Mouse (Mus musculus) intestine, postnatal 0 days (tissue): ENCODE data around the gene Plpp3. TPM values are rescaled to one million over a fixed set of nuclear protein-coding genes. Genes with fewer than 3 reads are reported as not detected.

Experiments
- ATAC-seq: fragments of 200-750 bp; cut with Nextera tagmentation; 2 replicates; pipeline ENCODE4 v1.8.0; 2017; ENCODE audit warnings: mild to moderate bottlenecking, moderate TSS enrichment, moderate library complexity
- H3K27ac ChIP-seq: fragments of 300-500 bp; sonication (generic); 2 replicates; pipeline ENCODE4 v1.5.1; 2014; ENCODE audit warnings: mild to moderate bottlenecking, low read depth, low read length, moderate library complexity
- H3K27me3 ChIP-seq: fragments of 300-500 bp; sonication (generic); replicated peaks from 2 replicates; pipeline ENCODE4 v1.6.1; 2014; ENCODE audit warnings: low read length, mixed read lengths; ENCODE audit not compliant: control insufficient read depth, insufficient read depth
- H3K36me3 ChIP-seq: fragments of 300-500 bp; sonication (generic); 2 replicates; pipeline ENCODE4 v1.6.1; 2014; ENCODE audit warnings: mild to moderate bottlenecking, moderate library complexity; ENCODE audit not compliant: control insufficient read depth, insufficient read depth
- H3K4me1 ChIP-seq: fragments of 300-500 bp; sonication (generic); replicated peaks from 2 replicates; pipeline ENCODE4 v1.6.1; 2014; ENCODE audit warnings: antibody characterized with exemption, low read length, mixed read lengths; ENCODE audit not compliant: control insufficient read depth, insufficient read depth
- H3K4me2 ChIP-seq: fragments of 300-500 bp; sonication (generic); replicated peaks from 2 replicates; pipeline ENCODE4 v1.6.1; 2014; ENCODE audit warnings: low read depth, mild to moderate bottlenecking, moderate library complexity
- H3K4me3 ChIP-seq: fragments of 300-500 bp; sonication (generic); 2 replicates; pipeline ENCODE4 v1.5.1; 2014; ENCODE audit warnings: low read depth, low read length
- H3K9ac ChIP-seq: fragments of 300-500 bp; sonication (generic); 2 replicates; pipeline ENCODE4 v1.6.1; 2014; ENCODE audit warnings: mild to moderate bottlenecking, low read depth, low read length
- H3K9me3 ChIP-seq: fragments of 300-500 bp; sonication (generic); 2 replicates; pipeline ENCODE4 v1.6.1; 2016; ENCODE audit warnings: mixed run types; ENCODE audit not compliant: control insufficient read depth
- CTCF ChIP-seq: sonication (generic); IDR thresholded peaks from 2 replicates; pipeline ENCODE4 v1.5.1; 2016; ENCODE audit warnings: low read depth, mild to moderate bottlenecking, control low read depth, antibody characterized with exemption, moderate library complexity
- WGBS: fragments of 180-500 bp; shearing (Covaris S2); extraction: QIAGEN DNeasy Blood & Tissue Kit; methylation state at CpG from one replicate; pipeline ENCODE4 v1.1.7; 2014; 5-methylcytosine and 5-hydroxymethylcytosine counted together
- polyA plus RNA-seq: library from polyadenylated mRNA; unstranded; fragments of >200 nt; fragmentation: Nextera tagmentation; extraction: Ambion mirVana; gene quantifications from 2 replicates; pipeline ENCODE4 v1.2.1, GENCODE M21; 2015

Plpp3 gene
- 84.1 and 84.3 TPM in 2 replicates for polyA plus RNA-seq

DNA sequence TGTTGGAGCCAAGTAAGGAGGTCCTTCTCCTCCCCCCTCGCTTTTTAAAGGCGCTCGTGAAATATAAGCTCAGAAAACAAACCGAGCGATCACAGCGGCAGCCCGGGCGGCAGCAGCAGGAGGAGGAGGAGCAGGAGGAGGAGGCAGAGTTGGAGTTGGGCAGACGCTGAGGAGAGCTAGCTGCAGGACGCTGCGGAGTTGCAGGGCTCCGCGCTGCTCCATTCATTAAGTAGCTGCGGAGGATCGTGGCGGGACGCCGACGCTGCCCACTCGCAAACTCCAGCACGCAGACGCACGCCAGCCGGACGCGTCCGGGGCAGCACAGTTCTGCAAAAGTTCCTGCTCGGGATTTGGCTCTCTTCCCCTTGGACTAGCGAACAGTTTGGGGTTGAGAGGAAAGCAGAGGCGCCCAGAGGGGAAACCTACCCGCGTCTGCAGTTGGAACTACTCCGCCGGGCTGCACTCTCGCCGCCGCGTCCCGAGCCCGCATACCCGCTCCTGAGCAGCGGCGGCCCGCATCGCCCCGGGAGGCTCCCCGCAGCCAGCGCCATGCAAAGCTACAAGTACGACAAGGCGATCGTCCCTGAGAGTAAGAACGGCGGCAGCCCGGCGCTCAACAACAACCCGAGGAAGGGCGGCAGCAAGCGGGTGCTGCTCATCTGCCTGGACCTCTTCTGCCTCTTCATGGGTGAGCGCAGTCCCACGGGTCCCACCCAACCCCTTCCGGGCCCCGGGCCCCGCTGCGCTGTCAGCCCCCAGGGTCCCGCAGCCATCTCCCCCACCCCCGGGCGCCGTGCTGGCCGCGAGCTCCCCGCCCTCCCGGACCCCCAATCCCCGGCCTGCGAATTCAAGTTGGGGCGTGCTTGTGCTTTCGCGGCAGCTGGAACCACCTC lies at the start of gene Plpp3:
Plpp3 (plus strand) TSS at position 72 of the 893 bp plus-strand sequence.
- WGBS = under 1% methylated on average over 77 of the region's 77 CpGs
- Histone ChIP-seq H3K27me3 (no peaks in the 10 kb centered on the region), H3K4me1 (no peaks in the 10 kb centered on the region), H3K4me3 (peak within 1 kb of the TSS; percentile 98), H3K9ac (peak within 1 kb of the TSS; percentile 92), H3K27ac (peak within 1 kb of the TSS; percentile 94), H3K36me3 (no peaks in the 10 kb centered on the region), H3K9me3 (no peaks in the 10 kb centered on the region), H3K4me2 (peak within 1 kb of the TSS; percentile 64)
- ATAC-seq = peak; percentile 72
- TF ChIP-seq CTCF = no peak

DNA sequence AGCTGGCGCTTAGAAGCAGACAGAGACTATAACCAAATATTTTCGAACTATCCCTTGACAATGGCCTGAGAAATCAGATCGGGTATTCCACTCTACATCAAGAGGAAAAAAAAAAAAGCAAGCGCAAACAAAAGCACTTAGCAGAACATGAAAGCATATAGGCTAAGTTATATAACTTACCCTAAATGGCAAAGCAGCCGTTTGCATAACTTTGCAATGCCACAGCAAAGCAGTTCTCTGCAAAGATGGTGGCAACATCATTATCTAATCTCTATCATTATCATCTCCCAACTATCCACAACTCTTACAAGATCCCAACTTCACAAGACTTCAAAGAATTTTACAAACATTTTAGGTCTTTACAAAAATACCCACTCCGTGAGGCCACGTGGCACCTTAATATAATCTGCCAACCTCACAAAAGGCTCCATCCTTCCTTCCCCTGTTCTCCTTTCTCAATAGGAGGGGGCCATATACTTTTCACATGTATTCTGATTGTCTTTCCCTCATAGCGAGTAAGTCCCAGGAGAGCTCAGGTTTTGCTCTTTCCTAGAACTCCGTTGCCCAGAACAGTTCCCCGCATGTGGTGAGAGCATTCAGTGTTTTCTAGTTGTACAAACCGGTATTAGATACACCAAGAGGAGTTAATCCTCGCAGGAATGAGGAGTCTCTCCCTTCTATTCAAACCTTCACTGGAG lies 49.1 kb upstream of the Plpp3 start:
- peak overlapping the region; percentile 96 for H3K4me2 ChIP-seq
- no peaks in the 10 kb centered on the region for H3K27me3 ChIP-seq
- no peak overlapping the region for H3K9ac ChIP-seq
- peak overlapping the region; percentile 80; the same call in 1 of the 2 replicates for H3K4me3 ChIP-seq
- H3K4me1 ChIP-seq = peaks cover 3% of the 10 kb centered on the region; the same call in 1 of the 2 replicates
- no peaks in the 10 kb centered on the region for H3K36me3 ChIP-seq
- no peak overlapping the region for H3K27ac ChIP-seq
- TF ChIP-seq CTCF = no peak
- ATAC-seq = no peak
- WGBS = 75% methylated on average over 12 of the region's 12 CpGs
- no peaks in the 10 kb centered on the region for H3K9me3 ChIP-seq

DNA sequence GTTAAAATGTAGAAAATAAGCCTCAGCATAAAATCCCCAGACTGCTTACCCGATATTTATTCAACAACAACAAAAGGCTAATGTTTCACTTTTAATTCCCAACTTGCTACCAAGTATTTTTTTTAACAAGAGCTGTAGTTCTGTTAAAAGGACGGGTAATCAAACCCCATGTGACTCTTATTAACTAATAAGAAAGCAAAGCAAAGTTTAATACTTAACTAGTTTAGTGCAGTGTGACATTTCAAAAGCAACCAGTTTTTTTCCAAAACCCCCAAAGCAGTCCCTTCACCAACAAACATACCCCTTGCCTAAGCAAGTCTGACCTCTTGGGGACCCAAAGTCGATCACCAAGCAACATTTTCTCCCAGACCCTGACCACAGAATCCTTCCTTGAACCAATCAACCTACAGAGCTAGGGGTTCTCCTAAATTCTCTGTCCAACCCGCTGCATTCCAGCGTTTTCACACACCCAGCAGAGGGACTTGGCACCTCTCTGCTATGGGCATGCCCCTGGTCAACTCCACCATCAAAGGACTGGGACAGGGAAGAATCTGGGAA lies 48.4 kb upstream of the Plpp3 start:
- H3K27me3 ChIP-seq = no peaks in the 10 kb centered on the region
- H3K4me2 ChIP-seq = peak overlapping the region; percentile 96
- no peak overlapping the region for H3K27ac ChIP-seq
- WGBS = 32% methylated on average over 5 of the region's 5 CpGs
- H3K36me3 ChIP-seq = no peaks in the 10 kb centered on the region
- no peak for TF ChIP-seq CTCF
- no peaks in the 10 kb centered on the region for H3K9me3 ChIP-seq
- peaks cover 3% of the 10 kb centered on the region; the same call in 1 of the 2 replicates for H3K4me1 ChIP-seq
- peak overlapping the region; percentile 75 for H3K9ac ChIP-seq
- no peak for ATAC-seq
- H3K4me3 ChIP-seq = peak overlapping the region; percentile 80

DNA sequence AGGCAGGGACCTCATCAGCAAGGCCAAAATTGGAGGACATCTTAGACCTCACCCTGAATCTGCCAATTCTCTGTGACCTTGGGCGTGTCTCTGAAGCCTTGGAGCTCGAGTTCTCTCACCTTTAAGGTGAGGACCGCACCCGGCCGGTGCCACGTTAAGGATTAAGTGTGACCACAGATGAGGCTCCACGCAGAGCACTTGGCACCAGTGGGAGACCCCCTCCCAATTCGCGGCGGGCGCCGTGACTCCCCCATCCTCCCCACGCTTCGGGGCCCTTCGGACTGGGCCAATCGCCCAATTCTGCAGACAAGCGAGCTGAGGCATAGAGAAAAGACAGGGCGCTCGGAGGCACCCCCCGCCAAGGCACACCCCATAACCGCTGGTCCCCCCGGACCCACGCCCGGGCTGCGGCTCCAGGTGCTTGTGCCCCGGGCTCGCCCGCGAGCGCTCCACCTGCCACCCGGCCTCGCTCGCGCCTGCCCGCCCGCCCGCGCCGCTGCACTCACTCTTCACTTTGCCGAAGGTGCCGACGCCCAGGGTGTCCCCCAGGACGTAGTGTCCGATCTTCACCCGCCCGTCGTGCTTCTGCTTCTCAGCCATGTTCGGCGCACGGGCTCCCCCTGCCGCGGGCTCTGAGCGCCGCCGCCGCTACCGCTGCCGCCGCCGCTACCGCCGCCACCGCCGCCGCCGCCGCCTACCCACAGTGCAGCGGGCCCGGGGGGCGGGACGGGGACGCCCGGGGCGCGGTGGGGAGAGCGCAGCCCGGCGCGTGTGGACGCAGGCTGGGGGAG lies 47.8 kb upstream of the Plpp3 start, which contains the start of gene Prkaa2:
Prkaa2 (minus strand) TSS at position 692 of the 791 bp plus-strand sequence.
- peak; percentile 48 for TF ChIP-seq CTCF
- 1% methylated on average over 74 of the region's 80 CpGs for WGBS
- Histone ChIP-seq H3K27ac (peak within 1 kb of the TSS; percentile 87), H3K9me3 (no peaks in the 10 kb centered on the region), H3K36me3 (no peaks in the 10 kb centered on the region), H3K4me3 (peak within 1 kb of the TSS; percentile 80), H3K27me3 (no peaks in the 10 kb centered on the region), H3K9ac (peak within 1 kb of the TSS; percentile 75), H3K4me1 (peaks cover 3% of the 10 kb centered on the region; the same call in 1 of the 2 replicates), H3K4me2 (peak within 1 kb of the TSS; percentile 96)
- peak; percentile 81 for ATAC-seq

DNA sequence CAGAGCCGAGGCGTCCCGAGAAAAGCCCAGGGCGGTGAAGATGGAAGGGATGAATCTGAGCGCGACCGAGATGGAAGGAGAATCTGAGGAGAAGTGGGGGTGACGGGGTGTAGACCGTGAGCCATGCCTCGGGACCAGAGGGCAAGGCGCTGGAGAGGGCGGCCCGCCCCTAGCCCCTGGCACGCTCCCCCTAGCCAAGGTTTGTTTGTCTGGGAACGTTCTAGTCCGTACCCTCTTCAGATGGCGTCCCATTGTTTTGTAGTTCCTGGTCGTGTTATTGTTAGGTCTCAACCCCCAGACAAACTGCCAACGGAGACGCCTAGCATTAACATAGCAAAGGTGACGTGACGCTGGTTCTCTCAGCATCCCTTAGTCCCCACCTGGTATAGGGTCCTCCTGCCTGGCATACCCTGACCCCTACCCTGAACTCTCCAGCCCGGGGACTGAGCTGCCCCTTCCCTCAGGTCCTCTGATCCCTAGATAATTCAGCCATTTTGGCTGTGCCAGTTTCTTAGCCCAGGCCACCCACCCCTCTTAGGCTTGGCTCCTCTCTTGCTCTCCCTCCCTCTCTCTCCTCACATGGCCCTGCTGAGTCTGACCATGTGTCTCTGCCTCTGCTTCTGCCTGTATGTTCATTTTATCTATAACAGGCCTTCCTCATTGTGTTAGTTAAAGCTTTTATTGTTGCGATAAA lies 47.0 kb upstream of the Plpp3 start:
- TF ChIP-seq CTCF = no peak
- no peaks in the 10 kb centered on the region for H3K9me3 ChIP-seq
- ATAC-seq = peak; percentile 38
- WGBS = 3% methylated on average over 23 of the region's 24 CpGs
- no peaks in the 10 kb centered on the region for H3K36me3 ChIP-seq
- H3K27me3 ChIP-seq = no peaks in the 10 kb centered on the region
- H3K27ac ChIP-seq = peak overlapping the region; percentile 87
- H3K4me1 ChIP-seq = peaks cover 3% of the 10 kb centered on the region; the same call in 1 of the 2 replicates
- H3K4me2 ChIP-seq = peak overlapping the region; percentile 96
- peak overlapping the region; percentile 80 for H3K4me3 ChIP-seq
- peak overlapping the region; percentile 75 for H3K9ac ChIP-seq
